ENCODE assay signal across 8 mouse cellular contexts in genomic region chr11:61266551-61267533, GRCm38 (mm10). TPM values are rescaled to one million over a fixed set of nuclear protein-coding genes. Genes with fewer than 3 reads are reported as not detected.
A peak's percentile ranks its signal among the peaks of the same experiment; 100 is the strongest.
DNase-seq lines count a peak whose midpoint lies in the region; ATAC-seq lines count a peak whose summit lies in the region.

Gene Aldh3a2 (minus strand): TSS chr11:61267464.

- H3K27me3 ChIP-seq in hindbrain, embryonic 11.5 days (ENCODE audit: control insufficient read depth, insufficient read depth, low read length) = no peaks in the 10 kb centered on the region

- WGBS in hindbrain, embryonic 11.5 days = 2% methylated on average over 54 of the region's 58 CpGs

- H3K9ac ChIP-seq in hindbrain, embryonic 11.5 days (ENCODE audit: low read depth, low read length) = peak within 1 kb of the TSS; percentile 91

- peak within 1 kb of the TSS; percentile 51 for H3K4me2 ChIP-seq in hindbrain, embryonic 11.5 days (replicated peaks; ENCODE audit: low read depth, low read length)

- H3K27ac ChIP-seq in hindbrain, embryonic 11.5 days (ENCODE audit: low read depth, low read length) = peak within 1 kb of the TSS; percentile 82

- H3K36me3 ChIP-seq in hindbrain, embryonic 11.5 days (ENCODE audit: control insufficient read depth, insufficient read depth, low read length) = no peaks in the 10 kb centered on the region

- peak; percentile 100 for ATAC-seq in hindbrain, embryonic 11.5 days (ENCODE audit: low FRiP score)

- H3K4me3 ChIP-seq in hindbrain, embryonic 11.5 days (ENCODE audit: low read depth, low read length) = peak within 1 kb of the TSS; percentile 69

- H3K9me3 ChIP-seq in hindbrain, embryonic 11.5 days (ENCODE audit: control insufficient read depth, low read length) = no peaks in the 10 kb centered on the region

- peak; percentile 95 for DNase-seq in MN1 (ENCODE audit: low spot score)
- DNase-seq in cerebellum, adult 9-10 months = peak; percentile 95
- peak; percentile 87 to 95 for DNase-seq in frontal cortex, adult 2 months (ENCODE audit: extremely low spot score in 1 of 2, low spot score in 1 of 2)
- peak; percentile 94 for DNase-seq in hindbrain, embryonic 11.5 days (ENCODE audit: low spot score)
- DNase-seq in layer of hippocampus, postnatal 10 days (ENCODE audit: low spot score in 2 of 2) = peak; percentile 90 to 95
- DNase-seq in lung, postnatal 10 days = peak; percentile 98
- DNase-seq in ovary, postnatal 36 days (ENCODE audit: low spot score) = peak; percentile 93
- DNase-seq in thymus, postnatal 25 days = peak; percentile 97

- H3K4me1 ChIP-seq in hindbrain, embryonic 11.5 days (replicated peaks; ENCODE audit: control insufficient read depth, insufficient read depth, low read length) = no peaks in the 10 kb centered on the region

RNA-seq across cellular contexts. Expression of gene Aldh3a2, which starts in this region (rescaled TPM):
- polyA plus RNA-seq in frontal cortex, adult 2 months (2012; rRNA removed) = 47.2 and 52.6 TPM in 2 replicates
- 24.9 and 26.8 TPM in 2 replicates for polyA plus RNA-seq in hindbrain, embryonic 11.5 days (2014; fragmentation: Nextera tagmentation; extraction: Ambion mirVana)
- 10 to 100 TPM; 53.5 to 58.7 TPM for total RNA-seq in layer of hippocampus, postnatal 10 days (2021)

Comparison
In these comparisons a context has a peak if more than half of its experiments do, and no peak if none do; other contexts are left out.
1. Peak in every context shown above with its lines: DNase-seq, ATAC-seq, H3K4me3 ChIP-seq and H3K27ac ChIP-seq.